Mouse (Mus musculus): ENCODE measurements around the gene Klhdc4. TPM values are rescaled to one million over a fixed set of nuclear protein-coding genes. Genes with fewer than 3 reads are reported as not detected.

The Klhdc4 gene
- polyA plus RNA-seq, 1 experiment from 2014 or later: 41.2 TPM

- Histone ChIP-seq H3K36me3 (no peaks in the 10 kb centered on the region), H3K9ac (no peak overlapping the region), H3K9me3 (no peaks in the 10 kb centered on the region), H3K4me2 (no peak overlapping the region), H3K4me1 (peaks cover 13% of the 10 kb centered on the region), H3K27me3 (0 out of 2 replicates have a peak, but pooled peaks cover 3% of the 10 kb centered on the region), H3K4me3 (no peak overlapping the region), H3K27ac (0 out of 2 replicates have a peak overlapping the region, but pooled peaks have one; percentile 13)
- peak; percentile 68 for ATAC-seq (ENCODE audit: insufficient number of reproducible peaks, insufficient read depth, low FRiP score, low TSS enrichment, low read depth)
- WGBS: 60% methylated on average over 12 of the region's 12 CpGs
Measured at GRCm38 (mm10) chr8:121861806-121862548, 32.6 kb upstream of the Klhdc4 start.

- H3K27me3 ChIP-seq: 0 out of 2 replicates have a peak, but pooled peaks cover 3% of the 10 kb centered on the region
- H3K4me3 ChIP-seq: no peak overlapping the region
- H3K9me3 ChIP-seq: no peaks in the 10 kb centered on the region
- H3K27ac ChIP-seq: no peak overlapping the region
- no peak overlapping the region for H3K4me2 ChIP-seq
- H3K4me1 ChIP-seq: peaks cover 13% of the 10 kb centered on the region
- no peaks in the 10 kb centered on the region for H3K36me3 ChIP-seq
- H3K9ac ChIP-seq: no peak overlapping the region
- 21% methylated on average over 6 of the region's 6 CpGs for WGBS
- no peak for ATAC-seq (ENCODE audit: insufficient number of reproducible peaks, insufficient read depth, low FRiP score, low TSS enrichment, low read depth)
Measured at GRCm38 (mm10) chr8:121861276-121861675, 31.9 kb upstream of the Klhdc4 start.

- no peak overlapping the region for H3K27ac ChIP-seq
- 30% methylated on average over 2 of the region's 2 CpGs for WGBS
- H3K4me3 ChIP-seq: no peak overlapping the region
- H3K27me3 ChIP-seq: 0 out of 2 replicates have a peak, but pooled peaks cover 3% of the 10 kb centered on the region
- H3K4me2 ChIP-seq: no peak overlapping the region
- ATAC-seq (ENCODE audit: insufficient number of reproducible peaks, insufficient read depth, low FRiP score, low TSS enrichment, low read depth): no peak
- no peaks in the 10 kb centered on the region for H3K9me3 ChIP-seq
- H3K9ac ChIP-seq: no peak overlapping the region
- H3K36me3 ChIP-seq: no peaks in the 10 kb centered on the region
- H3K4me1 ChIP-seq: peaks cover 13% of the 10 kb centered on the region
Measured at GRCm38 (mm10) chr8:121857747-121858146, 28.4 kb upstream of the Klhdc4 start.

GRCm38 (mm10) chr8:121857331-121857730 lies 28.0 kb upstream of the Klhdc4 start:
- WGBS: 53% methylated on average over 9 of the region's 9 CpGs
- Histone ChIP-seq H3K36me3 (no peaks in the 10 kb centered on the region), H3K4me3 (no peak overlapping the region), H3K9me3 (no peaks in the 10 kb centered on the region), H3K4me2 (no peak overlapping the region), H3K9ac (no peak overlapping the region), H3K4me1 (peaks cover 9% of the 10 kb centered on the region), H3K27me3 (0 out of 2 replicates have a peak, but pooled peaks cover 3% of the 10 kb centered on the region), H3K27ac (no peak overlapping the region)
- ATAC-seq (ENCODE audit: insufficient number of reproducible peaks, insufficient read depth, low FRiP score, low TSS enrichment, low read depth): no peak

- WGBS: 69% methylated on average over 14 of the region's 14 CpGs
- H3K27ac ChIP-seq: no peak overlapping the region
- no peak overlapping the region for H3K4me3 ChIP-seq
- no peak for ATAC-seq (ENCODE audit: insufficient number of reproducible peaks, insufficient read depth, low FRiP score, low TSS enrichment, low read depth)
- no peaks in the 10 kb centered on the region for H3K36me3 ChIP-seq
- no peaks in the 10 kb centered on the region for H3K9me3 ChIP-seq
- no peak overlapping the region for H3K9ac ChIP-seq
- H3K4me1 ChIP-seq: peaks cover 7% of the 10 kb centered on the region
- peaks cover 11% of the 10 kb centered on the region; the same call in 1 of the 2 replicates for H3K27me3 ChIP-seq
- no peak overlapping the region for H3K4me2 ChIP-seq
Measured at GRCm38 (mm10) chr8:121856071-121856746, 26.8 kb upstream of the Klhdc4 start.

- Histone ChIP-seq H3K27me3 (peaks cover 11% of the 10 kb centered on the region; the same call in 1 of the 2 replicates), H3K27ac (no peak overlapping the region), H3K4me3 (no peak overlapping the region), H3K9ac (no peak overlapping the region), H3K9me3 (no peaks in the 10 kb centered on the region), H3K36me3 (no peaks in the 10 kb centered on the region), H3K4me1 (peaks cover 14% of the 10 kb centered on the region), H3K4me2 (no peak overlapping the region)
- no peak for ATAC-seq (ENCODE audit: insufficient number of reproducible peaks, insufficient read depth, low FRiP score, low TSS enrichment, low read depth)
- whole genome bisulfite sequencing: 72% methylated on average over 2 of the region's 2 CpGs
Measured at GRCm38 (mm10) chr8:121853586-121853985, 24.2 kb upstream of the Klhdc4 start.

- H3K36me3 ChIP-seq: no peaks in the 10 kb centered on the region
- H3K4me2 ChIP-seq: no peak overlapping the region
- no peak for ATAC-seq (ENCODE audit: insufficient number of reproducible peaks, insufficient read depth, low FRiP score, low TSS enrichment, low read depth)
- no peak overlapping the region for H3K4me3 ChIP-seq
- no peaks in the 10 kb centered on the region for H3K9me3 ChIP-seq
- no peak overlapping the region for H3K9ac ChIP-seq
- WGBS: 55% methylated on average over 7 of the region's 7 CpGs
- H3K27me3 ChIP-seq: peaks cover 7% of the 10 kb centered on the region; the same call in 1 of the 2 replicates
- peaks cover 14% of the 10 kb centered on the region for H3K4me1 ChIP-seq
- H3K27ac ChIP-seq: no peak overlapping the region
Measured at GRCm38 (mm10) chr8:121852464-121852863, 23.1 kb upstream of the Klhdc4 start.

GRCm38 (mm10) chr8:121851716-121852115 lies 22.3 kb upstream of the Klhdc4 start:
- Histone ChIP-seq H3K27me3 (peaks cover 7% of the 10 kb centered on the region; the same call in 1 of the 2 replicates), H3K9ac (no peak overlapping the region), H3K4me2 (no peak overlapping the region), H3K27ac (no peak overlapping the region), H3K4me1 (peaks cover 14% of the 10 kb centered on the region), H3K4me3 (no peak overlapping the region), H3K36me3 (no peaks in the 10 kb centered on the region), H3K9me3 (no peaks in the 10 kb centered on the region)
- 53% methylated on average over 7 of the region's 7 CpGs for WGBS
- ATAC-seq (ENCODE audit: insufficient number of reproducible peaks, insufficient read depth, low FRiP score, low TSS enrichment, low read depth): no peak

- ATAC-seq (ENCODE audit: insufficient number of reproducible peaks, insufficient read depth, low FRiP score, low TSS enrichment, low read depth): peak; percentile 76
- Histone ChIP-seq H3K9me3 (no peaks in the 10 kb centered on the region), H3K27ac (no peak overlapping the region), H3K9ac (peak overlapping the region; percentile 65), H3K4me3 (peak overlapping the region; percentile 30), H3K36me3 (no peaks in the 10 kb centered on the region), H3K4me2 (peak overlapping the region; percentile 64), H3K27me3 (peaks cover 7% of the 10 kb centered on the region; the same call in 1 of the 2 replicates), H3K4me1 (peaks cover 14% of the 10 kb centered on the region)
- 3% methylated on average over 24 of the region's 24 CpGs for WGBS
Measured at GRCm38 (mm10) chr8:121850821-121851470, 21.6 kb upstream of the Klhdc4 start.

- no peak overlapping the region for H3K27ac ChIP-seq
- peak overlapping the region; percentile 30 for H3K4me3 ChIP-seq
- H3K9me3 ChIP-seq: no peaks in the 10 kb centered on the region
- peaks cover 14% of the 10 kb centered on the region for H3K4me1 ChIP-seq
- WGBS: 29% methylated on average over 12 of the region's 12 CpGs
- no peak for ATAC-seq (ENCODE audit: insufficient number of reproducible peaks, insufficient read depth, low FRiP score, low TSS enrichment, low read depth)
- no peaks in the 10 kb centered on the region for H3K36me3 ChIP-seq
- peaks cover 7% of the 10 kb centered on the region; the same call in 1 of the 2 replicates for H3K27me3 ChIP-seq
- H3K9ac ChIP-seq: peak overlapping the region; percentile 65
- peak overlapping the region; percentile 64 for H3K4me2 ChIP-seq
Measured at GRCm38 (mm10) chr8:121850436-121850820, 21.1 kb upstream of the Klhdc4 start.

- H3K4me3 ChIP-seq: no peak overlapping the region
- H3K4me1 ChIP-seq: peaks cover 14% of the 10 kb centered on the region
- no peak for ATAC-seq (ENCODE audit: insufficient number of reproducible peaks, insufficient read depth, low FRiP score, low TSS enrichment, low read depth)
- no peak overlapping the region for H3K27ac ChIP-seq
- peaks cover 7% of the 10 kb centered on the region; the same call in 1 of the 2 replicates for H3K27me3 ChIP-seq
- H3K9me3 ChIP-seq: no peaks in the 10 kb centered on the region
- no peak overlapping the region for H3K4me2 ChIP-seq
- no peaks in the 10 kb centered on the region for H3K36me3 ChIP-seq
- no peak overlapping the region for H3K9ac ChIP-seq
- 15% methylated on average over 6 of the region's 6 CpGs for WGBS
Measured at GRCm38 (mm10) chr8:121850018-121850417, 20.6 kb upstream of the Klhdc4 start.
